Mouse (Mus musculus): Measurements from ENCODE around the gene Mbnl2.

DNA sequence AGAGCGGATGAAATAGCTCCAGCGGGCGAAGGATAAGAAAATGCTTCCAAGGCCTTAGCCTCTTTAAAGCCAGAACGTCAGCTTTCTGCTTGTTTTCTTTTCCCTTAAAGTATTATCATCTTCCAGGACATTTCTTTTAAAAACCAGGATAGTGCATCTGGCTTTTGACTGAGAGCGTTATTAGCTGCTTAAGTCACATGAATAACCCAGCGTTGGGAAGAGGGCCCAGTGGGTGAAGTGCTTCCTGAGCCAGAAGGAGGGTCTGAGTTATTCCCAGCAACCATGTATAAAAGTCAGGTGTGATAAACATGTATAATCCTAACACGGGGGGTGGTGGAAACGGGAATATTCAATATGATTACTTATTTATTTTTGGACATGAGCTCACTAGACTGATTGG is 61.4 kb downstream of the Mbnl2 start:
- TF ChIP-seq CTCF (IDR thresholded peaks at IDR 0.05; ENCODE audit: borderline replicate concordance, insufficient read depth, low read depth, low read length), result no peak
- TF ChIP-seq POLR2A (IDR thresholded peaks at IDR 0.05; ENCODE audit: borderline replicate concordance, insufficient read depth, low read length), result no peak
